34 mouse cellular contexts compared by ENCODE assay signal in the genomic region with DNA sequence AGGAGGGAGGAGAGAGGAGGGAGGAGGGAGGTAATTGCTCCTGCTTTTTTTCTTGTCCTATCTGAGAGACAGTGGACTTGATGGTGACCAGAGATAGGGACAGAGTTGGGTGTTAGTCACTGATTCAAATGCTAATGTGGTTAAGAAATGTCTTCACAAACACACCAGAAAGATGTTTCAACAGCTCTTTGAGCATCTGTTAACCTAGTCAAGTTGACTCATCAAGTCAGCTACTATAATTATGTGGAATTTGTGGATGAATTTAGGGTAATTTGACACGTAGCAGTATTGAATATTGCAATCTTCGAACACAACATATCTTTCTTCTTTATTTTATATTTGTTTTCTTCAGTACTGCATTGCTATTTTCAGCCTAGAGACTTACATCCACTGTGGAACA.
"Had no signal": no experiment of that assay in that cellular context is flagged by ENCODE, and none has a peak within 500 bp of the region (broad histone marks: within the 10 kb centered on the region; RNA-seq: fewer than 3 reads in every experiment).

No protein-coding gene starts in this region.

- H3K27me3 ChIP-seq: heart, embryonic 12.5 days; heart, embryonic 13.5 days; heart, embryonic 15.5 days; hindbrain, embryonic 12.5 days; hindbrain, embryonic 13.5 days; hindbrain, embryonic 15.5 days; intestine, embryonic 15.5 days; kidney, embryonic 15.5 days had no signal

- H3K9me3 ChIP-seq: heart, embryonic 12.5 days; heart, embryonic 13.5 days; heart, embryonic 15.5 days; hindbrain, embryonic 10.5 days; hindbrain, embryonic 12.5 days; hindbrain, embryonic 13.5 days; hindbrain, embryonic 15.5 days; intestine, embryonic 15.5 days; kidney, embryonic 15.5 days had no signal

- H3K4me1 ChIP-seq: heart, embryonic 12.5 days; heart, embryonic 15.5 days; hindbrain, embryonic 10.5 days; hindbrain, embryonic 12.5 days; hindbrain, embryonic 13.5 days; hindbrain, embryonic 15.5 days; intestine, embryonic 15.5 days; kidney, embryonic 15.5 days had no signal

- H3K4me2 ChIP-seq: heart, embryonic 11.5 days; heart, embryonic 12.5 days; heart, embryonic 13.5 days; heart, embryonic 15.5 days; hindbrain, embryonic 12.5 days; hindbrain, embryonic 13.5 days; hindbrain, embryonic 14.5 days; hindbrain, embryonic 15.5 days; intestine, embryonic 15.5 days; kidney, embryonic 15.5 days had no signal

- H3K36me3 ChIP-seq: heart, embryonic 12.5 days; heart, embryonic 13.5 days; heart, embryonic 15.5 days; hindbrain, embryonic 10.5 days; hindbrain, embryonic 12.5 days; hindbrain, embryonic 13.5 days; hindbrain, embryonic 15.5 days; intestine, embryonic 15.5 days; kidney, embryonic 15.5 days had no signal

- ATAC-seq: hindbrain, embryonic 16.5 days; hindbrain, postnatal 0 days; inflammation-experienced regulatory T-cells, adult 6 months; intestine, embryonic 15.5 days; intestine, embryonic 16.5 days; intestine, postnatal 0 days had no signal

- H3K27ac ChIP-seq: heart, embryonic 13.5 days; heart, embryonic 15.5 days; hindbrain, embryonic 10.5 days; hindbrain, embryonic 12.5 days; hindbrain, embryonic 13.5 days; hindbrain, embryonic 14.5 days; hindbrain, embryonic 15.5 days; hindbrain, postnatal 0 days; intestine, embryonic 15.5 days; kidney, embryonic 15.5 days; kidney, postnatal 0 days; left cerebral cortex, adult 2 months had no signal

- H3K9ac ChIP-seq: heart, embryonic 12.5 days; heart, embryonic 13.5 days; heart, embryonic 15.5 days; hindbrain, embryonic 12.5 days; hindbrain, embryonic 13.5 days; hindbrain, embryonic 14.5 days; hindbrain, embryonic 15.5 days; intestine, embryonic 15.5 days; kidney, embryonic 15.5 days had no signal

- H3K4me3 ChIP-seq: heart, embryonic 12.5 days; heart, embryonic 13.5 days; heart, embryonic 15.5 days; hindbrain, embryonic 10.5 days; hindbrain, embryonic 12.5 days; hindbrain, embryonic 13.5 days; hindbrain, embryonic 15.5 days; intestine, embryonic 15.5 days; kidney, embryonic 15.5 days; left cerebral cortex, adult 2 months had no signal

- DNase-seq: heart, postnatal 10 days; heart, postnatal 14 days; heart, postnatal 36 days; heart, postnatal 4 days; kidney, adult 11 months; kidney, adult 18-20 months; kidney, adult 2 months; kidney, adult 8-10 months; kidney, adult 9 months; kidney, postnatal 10 days; kidney, postnatal 14 days; kidney, postnatal 25 days; kidney, postnatal 36 days; kidney, postnatal 4 days; layer of hippocampus, adult 9-11 months; layer of hippocampus, postnatal 36 days had no signal
